Mouse (Mus musculus) liver, embryonic 13.5 days (tissue): Measurements from ENCODE around the gene Foxg1. TPM values are rescaled to one million over a fixed set of nuclear protein-coding genes. Genes with fewer than 3 reads are reported as not detected.
A peak's percentile ranks its signal among the peaks of the same experiment; 100 is the strongest.

Experiments
- ATAC-seq: fragments of 200-750 bp; cut with Nextera tagmentation; 2 replicates; pipeline ENCODE4 v1.8.0; 2017; ENCODE audit warnings: low read depth, mild to moderate bottlenecking, moderate number of reproducible peaks, moderate library complexity
- DNase-seq: peaks from one replicate; pipeline ENCODE4 v3.0.0; 2022
- H3K27ac ChIP-seq: fragments of 300-500 bp; sonication (generic); 2 replicates; pipeline ENCODE4 v1.5.1; 2015; ENCODE audit warnings: moderate library complexity, mild to moderate bottlenecking, inconsistent platforms
- H3K27me3 ChIP-seq: fragments of 300-500 bp; sonication (generic); 2 replicates; pipeline ENCODE4 v1.6.1; 2015; ENCODE audit warnings: mild to moderate bottlenecking, inconsistent platforms
- H3K36me3 ChIP-seq: fragments of 300-500 bp; sonication (generic); 2 replicates; pipeline ENCODE4 v1.6.1; 2015; ENCODE audit warnings: mild to moderate bottlenecking, inconsistent platforms
- H3K4me1 ChIP-seq: fragments of 300-500 bp; sonication (generic); replicated peaks from 2 replicates; pipeline ENCODE4 v1.6.1; 2015; ENCODE audit warnings: inconsistent platforms
- H3K4me2 ChIP-seq: fragments of 300-500 bp; sonication (generic); 2 replicates; pipeline ENCODE4 v1.6.1; 2015; ENCODE audit warnings: inconsistent platforms, mild to moderate bottlenecking, moderate library complexity
- H3K4me3 ChIP-seq: fragments of 300-500 bp; sonication (generic); replicated peaks from 2 replicates; pipeline ENCODE4 v1.5.1; 2015; ENCODE audit warnings: mild to moderate bottlenecking, inconsistent platforms
- H3K9ac ChIP-seq: fragments of 300-500 bp; sonication (generic); 2 replicates; pipeline ENCODE4 v1.6.1; 2015; ENCODE audit warnings: mild to moderate bottlenecking, inconsistent platforms
- H3K9me3 ChIP-seq: fragments of 300-500 bp; sonication (generic); replicated peaks from 2 replicates; pipeline ENCODE4 v1.6.1; 2016; ENCODE audit warnings: inconsistent platforms
- WGBS: fragments of 180-500 bp; shearing (Covaris S2); methylation state at CpG from one replicate; pipeline ENCODE4 v1.1.7; 2015; ENCODE audit not compliant: insufficient replicate concordance; 5-methylcytosine and 5-hydroxymethylcytosine counted together
- polyA plus RNA-seq: library from polyadenylated mRNA; unstranded; fragments of >200 nt; fragmentation: Nextera tagmentation; extraction: Ambion mirVana; gene quantifications from 2 replicates; pipeline ENCODE4 v1.2.1, GENCODE M21; 2015

Foxg1 gene
- polyA plus RNA-seq, 1 experiment from 2014 or later: 0.03 TPM

GRCm38 (mm10) chr12:49397443-49398162, 15.1 kb downstream of the Foxg1 start:
- DNase-seq: no peak

GRCm38 (mm10) chr12:49398163-49398540, 15.7 kb downstream of the Foxg1 start:
- no peaks in the 10 kb centered on the region for H3K36me3 ChIP-seq
- DNase-seq (no peak), ATAC-seq (no peak)
- H3K27me3 ChIP-seq: peaks cover 71% of the 10 kb centered on the region
- H3K4me1 ChIP-seq: 0 out of 2 replicates have a peak, but pooled peaks cover 4% of the 10 kb centered on the region
- H3K4me2 ChIP-seq: no peak overlapping the region
- H3K27ac ChIP-seq: no peak overlapping the region
- no peak overlapping the region for H3K9ac ChIP-seq
- H3K4me3 ChIP-seq: no peak overlapping the region
- H3K9me3 ChIP-seq: no peaks in the 10 kb centered on the region

More at GRCm38 (mm10) chr12:49397443-49398162, 15.1 kb downstream of the Foxg1 start:
- peaks cover 69% of the 10 kb centered on the region for H3K27me3 ChIP-seq
- H3K4me3 ChIP-seq: no peak overlapping the region
- no peak overlapping the region for H3K9ac ChIP-seq
- no peaks in the 10 kb centered on the region for H3K9me3 ChIP-seq
- no peak overlapping the region for H3K27ac ChIP-seq
- H3K4me1 ChIP-seq: 0 out of 2 replicates have a peak, but pooled peaks cover 4% of the 10 kb centered on the region
- no peaks in the 10 kb centered on the region for H3K36me3 ChIP-seq
- WGBS: 21% methylated on average over 4 of the region's 4 CpGs
- no peak overlapping the region for H3K4me2 ChIP-seq
- no peak for ATAC-seq

GRCm38 (mm10) chr12:49398636-49399035, 16.2 kb downstream of the Foxg1 start:
- no peaks in the 10 kb centered on the region for H3K36me3 ChIP-seq
- 13% methylated on average over 3 of the region's 3 CpGs for WGBS
- no peaks in the 10 kb centered on the region for H3K9me3 ChIP-seq
- peaks cover 73% of the 10 kb centered on the region for H3K27me3 ChIP-seq
- H3K9ac ChIP-seq: no peak overlapping the region
- DNase-seq: no peak
- H3K4me2 ChIP-seq: no peak overlapping the region
- H3K27ac ChIP-seq: no peak overlapping the region
- H3K4me3 ChIP-seq: no peak overlapping the region
- no peak for ATAC-seq
- H3K4me1 ChIP-seq: 0 out of 2 replicates have a peak, but pooled peaks cover 4% of the 10 kb centered on the region

GRCm38 (mm10) chr12:49399611-49400010, 17.2 kb downstream of the Foxg1 start:
- H3K9ac ChIP-seq: no peak overlapping the region
- H3K36me3 ChIP-seq: no peaks in the 10 kb centered on the region
- H3K27ac ChIP-seq: no peak overlapping the region
- peaks cover 67% of the 10 kb centered on the region for H3K27me3 ChIP-seq
- H3K4me2 ChIP-seq: no peak overlapping the region
- ATAC-seq (no peak), DNase-seq (no peak)
- no peak overlapping the region for H3K4me3 ChIP-seq
- H3K9me3 ChIP-seq: no peaks in the 10 kb centered on the region
- 0 out of 2 replicates have a peak, but pooled peaks cover 4% of the 10 kb centered on the region for H3K4me1 ChIP-seq
- WGBS: 2% methylated on average over 1 of the region's 1 CpGs

GRCm38 (mm10) chr12:49400036-49400852, 17.8 kb downstream of the Foxg1 start:
- Histone ChIP-seq H3K27me3 (peaks cover 61% of the 10 kb centered on the region), H3K27ac (no peak overlapping the region), H3K9ac (no peak overlapping the region), H3K4me1 (0 out of 2 replicates have a peak, but pooled peaks cover 4% of the 10 kb centered on the region), H3K36me3 (no peaks in the 10 kb centered on the region), H3K4me3 (no peak overlapping the region), H3K4me2 (no peak overlapping the region), H3K9me3 (no peaks in the 10 kb centered on the region)
- DNase-seq (no peak), ATAC-seq (no peak)
- 6% methylated on average over 9 of the region's 9 CpGs for WGBS

GRCm38 (mm10) chr12:49400853-49401118, 18.3 kb downstream of the Foxg1 start:
- Histone ChIP-seq H3K9ac (no peak overlapping the region), H3K4me3 (no peak overlapping the region), H3K27ac (no peak overlapping the region), H3K4me2 (peak overlapping the region; percentile 43; the same call in 1 of the 2 replicates), H3K36me3 (no peaks in the 10 kb centered on the region), H3K4me1 (0 out of 2 replicates have a peak, but pooled peaks cover 4% of the 10 kb centered on the region), H3K9me3 (no peaks in the 10 kb centered on the region), H3K27me3 (peaks cover 58% of the 10 kb centered on the region)
- ATAC-seq (no peak), DNase-seq (no peak)
- WGBS: 0% methylated on average over 8 of the region's 8 CpGs

- no peak for DNase-seq
- no peak for ATAC-seq
- H3K36me3 ChIP-seq: no peaks in the 10 kb centered on the region
- H3K27ac ChIP-seq: no peak overlapping the region
- peak overlapping the region; percentile 31 for H3K4me3 ChIP-seq
- peak overlapping the region; percentile 43 for H3K4me2 ChIP-seq
- H3K27me3 ChIP-seq: peaks cover 55% of the 10 kb centered on the region
- 1% methylated on average over 64 of the region's 68 CpGs for WGBS
- no peak overlapping the region for H3K9ac ChIP-seq
- no peaks in the 10 kb centered on the region for H3K9me3 ChIP-seq
- H3K4me1 ChIP-seq: 0 out of 2 replicates have a peak, but pooled peaks cover 4% of the 10 kb centered on the region
These were observed 18.8 kb downstream of the Foxg1 start for GRCm38 (mm10) chr12:49401119-49401795.

GRCm38 (mm10) chr12:49401796-49402130, 19.3 kb downstream of the Foxg1 start:
- 2% methylated on average over 5 of the region's 5 CpGs for WGBS
- H3K9me3 ChIP-seq: no peaks in the 10 kb centered on the region
- H3K9ac ChIP-seq: no peak overlapping the region
- no peaks in the 10 kb centered on the region for H3K36me3 ChIP-seq
- H3K4me1 ChIP-seq: 0 out of 2 replicates have a peak, but pooled peaks cover 4% of the 10 kb centered on the region
- peak overlapping the region; percentile 43 for H3K4me2 ChIP-seq
- DNase-seq (no peak), ATAC-seq (no peak)
- H3K27ac ChIP-seq: no peak overlapping the region
- peaks cover 53% of the 10 kb centered on the region for H3K27me3 ChIP-seq
- H3K4me3 ChIP-seq: peak overlapping the region; percentile 31; the same call in 1 of the 2 replicates

- 65% methylated on average over 2 of the region's 2 CpGs for WGBS
- no peaks in the 10 kb centered on the region for H3K36me3 ChIP-seq
- no peak for ATAC-seq
These were observed 27.4 kb downstream of the Foxg1 start for GRCm38 (mm10) chr12:49409833-49410232.

GRCm38 (mm10) chr12:49417963-49418362, 35.5 kb downstream of the Foxg1 start:
- no peak for ATAC-seq
- Histone ChIP-seq H3K9ac (no peak overlapping the region), H3K4me1 (no peaks in the 10 kb centered on the region), H3K9me3 (no peaks in the 10 kb centered on the region), H3K4me3 (no peak overlapping the region), H3K4me2 (no peak overlapping the region), H3K27ac (no peak overlapping the region), H3K27me3 (no peaks in the 10 kb centered on the region), H3K36me3 (no peaks in the 10 kb centered on the region)
- DNase-seq: no peak
- 61% methylated on average over 3 of the region's 3 CpGs for WGBS

More at GRCm38 (mm10) chr12:49409833-49410232, 27.4 kb downstream of the Foxg1 start:
- H3K9me3 ChIP-seq: no peaks in the 10 kb centered on the region
- DNase-seq: no peak
- H3K4me1 ChIP-seq: no peaks in the 10 kb centered on the region
- no peak overlapping the region for H3K27ac ChIP-seq
- H3K9ac ChIP-seq: no peak overlapping the region
- H3K4me2 ChIP-seq: no peak overlapping the region
- no peaks in the 10 kb centered on the region for H3K27me3 ChIP-seq
- no peak overlapping the region for H3K4me3 ChIP-seq
